Mouse (Mus musculus): ENCODE results near the gene Mitf.

Gene Mitf

GRCm38 (mm10) chr6:97826642-97827275 is 19.9 kb downstream of the Mitf start:
- no peak for DNase-seq

- DNase-seq, result no peak
Observed at GRCm38 (mm10) chr6:97828021-97828420, 21.2 kb downstream of the Mitf start.

- no peak for DNase-seq
Observed at GRCm38 (mm10) chr6:97828822-97829719, 22.2 kb downstream of the Mitf start.

GRCm38 (mm10) chr6:97832501-97832900 is 25.6 kb downstream of the Mitf start:
- DNase-seq, result no peak

- no peak for DNase-seq
Observed at GRCm38 (mm10) chr6:97836176-97836575, 29.3 kb downstream of the Mitf start.

GRCm38 (mm10) chr6:97837711-97838110 is 30.9 kb downstream of the Mitf start:
- DNase-seq, result no peak

GRCm38 (mm10) chr6:97839568-97839967 is 32.7 kb downstream of the Mitf start:
- DNase-seq, result no peak

GRCm38 (mm10) chr6:97844112-97844511 is 37.3 kb downstream of the Mitf start:
- DNase-seq, result no peak

GRCm38 (mm10) chr6:97848191-97848857 is 41.5 kb downstream of the Mitf start:
- DNase-seq, result no peak

- no peak for DNase-seq
Observed at GRCm38 (mm10) chr6:97854236-97854635, 47.4 kb downstream of the Mitf start.

- peak; percentile 30 for DNase-seq
Observed at GRCm38 (mm10) chr6:97855420-97856170, 48.7 kb downstream of the Mitf start.

GRCm38 (mm10) chr6:97856502-97856901 is 49.6 kb downstream of the Mitf start:
- no peak for DNase-seq

GRCm38 (mm10) chr6:97857690-97858089 is 50.8 kb downstream of the Mitf start:
- no peak for DNase-seq

GRCm38 (mm10) chr6:97866575-97866974 is 59.7 kb downstream of the Mitf start:
- no peak for DNase-seq

GRCm38 (mm10) chr6:97868005-97868404 is 61.2 kb downstream of the Mitf start:
- DNase-seq, result no peak

GRCm38 (mm10) chr6:97869953-97870352 is 63.1 kb downstream of the Mitf start:
- DNase-seq, result no peak

- DNase-seq, result no peak
Observed at GRCm38 (mm10) chr6:97871296-97872030, 64.6 kb downstream of the Mitf start.

GRCm38 (mm10) chr6:97873102-97873501 is 66.2 kb downstream of the Mitf start:
- DNase-seq, result no peak

GRCm38 (mm10) chr6:97876990-97877389 is 70.1 kb downstream of the Mitf start:
- no peak for DNase-seq

- DNase-seq, result no peak
Observed at GRCm38 (mm10) chr6:97877492-97877891, 70.6 kb downstream of the Mitf start.

GRCm38 (mm10) chr6:97880363-97880762 is 73.5 kb downstream of the Mitf start:
- DNase-seq, result no peak

GRCm38 (mm10) chr6:97881935-97882334 is 75.1 kb downstream of the Mitf start:
- no peak for DNase-seq

All from right cerebral cortex, postnatal 25 days (tissue).